Mouse (Mus musculus) G1E-ER4 (cell line): ENCODE measurements around the gene Hmgcs2. TPM values are rescaled to one million over a fixed set of nuclear protein-coding genes. Genes with fewer than 3 reads are reported as not detected.

Experiments used
- GATA1 ChIP-seq: IDR thresholded peaks from one replicate; pipeline ENCODE4 v1.8.0; 2012; ENCODE audit warnings: low read length, inconsistent platforms
- polyA plus RNA-seq: library from polyadenylated mRNA; stranded (reverse); fragments of >175 nt; gene quantifications from 2 replicates; pipeline ENCODE4 v1.2.3, GENCODE M21; 2012

Hmgcs2 gene
- not detected in 2 replicates for polyA plus RNA-seq

GRCm38 (mm10) chr3:98280204-98280932 lies at the start of gene Hmgcs2:
Gene Hmgcs2, plus strand, starts transcription at chr3:98280435.
- no peak for TF ChIP-seq GATA1

- TF ChIP-seq GATA1: no peak
Observed at GRCm38 (mm10) chr3:98233504-98233903, 46.7 kb upstream of the Hmgcs2 start.

- TF ChIP-seq GATA1: no peak
Observed at GRCm38 (mm10) chr3:98236266-98236665, 44.0 kb upstream of the Hmgcs2 start.

GRCm38 (mm10) chr3:98237240-98237639 lies 43.0 kb upstream of the Hmgcs2 start:
- TF ChIP-seq GATA1: no peak

GRCm38 (mm10) chr3:98238150-98238549 lies 42.1 kb upstream of the Hmgcs2 start:
- no peak for TF ChIP-seq GATA1

- TF ChIP-seq GATA1: no peak
Observed at GRCm38 (mm10) chr3:98242051-98242450, 38.2 kb upstream of the Hmgcs2 start.

GRCm38 (mm10) chr3:98242458-98243037 lies 37.7 kb upstream of the Hmgcs2 start:
- TF ChIP-seq GATA1: no peak

- no peak for TF ChIP-seq GATA1
Observed at GRCm38 (mm10) chr3:98245892-98246291, 34.3 kb upstream of the Hmgcs2 start.

- no peak for TF ChIP-seq GATA1
Observed at GRCm38 (mm10) chr3:98246985-98247751, 33.1 kb upstream of the Hmgcs2 start.

GRCm38 (mm10) chr3:98249378-98249777 lies 30.9 kb upstream of the Hmgcs2 start:
- TF ChIP-seq GATA1: no peak

GRCm38 (mm10) chr3:98249833-98250448 lies 30.3 kb upstream of the Hmgcs2 start:
- no peak for TF ChIP-seq GATA1

GRCm38 (mm10) chr3:98254059-98254458 lies 26.2 kb upstream of the Hmgcs2 start:
- TF ChIP-seq GATA1: no peak

- TF ChIP-seq GATA1: no peak
Observed at GRCm38 (mm10) chr3:98254656-98255583, 25.3 kb upstream of the Hmgcs2 start.

GRCm38 (mm10) chr3:98258723-98259122 lies 21.5 kb upstream of the Hmgcs2 start:
- TF ChIP-seq GATA1: no peak

GRCm38 (mm10) chr3:98259271-98259751 lies 20.9 kb upstream of the Hmgcs2 start:
- TF ChIP-seq GATA1: no peak

- no peak for TF ChIP-seq GATA1
Observed at GRCm38 (mm10) chr3:98260534-98260933, 19.7 kb upstream of the Hmgcs2 start.
